Mouse (Mus musculus): ENCODE data around the gene Zg16. TPM values are rescaled to one million over a fixed set of nuclear protein-coding genes. Genes with fewer than 3 reads are reported as not detected.

Gene Zg16
- polyA plus RNA-seq, 1 experiment from 2014 or later, result not detected

DNA sequence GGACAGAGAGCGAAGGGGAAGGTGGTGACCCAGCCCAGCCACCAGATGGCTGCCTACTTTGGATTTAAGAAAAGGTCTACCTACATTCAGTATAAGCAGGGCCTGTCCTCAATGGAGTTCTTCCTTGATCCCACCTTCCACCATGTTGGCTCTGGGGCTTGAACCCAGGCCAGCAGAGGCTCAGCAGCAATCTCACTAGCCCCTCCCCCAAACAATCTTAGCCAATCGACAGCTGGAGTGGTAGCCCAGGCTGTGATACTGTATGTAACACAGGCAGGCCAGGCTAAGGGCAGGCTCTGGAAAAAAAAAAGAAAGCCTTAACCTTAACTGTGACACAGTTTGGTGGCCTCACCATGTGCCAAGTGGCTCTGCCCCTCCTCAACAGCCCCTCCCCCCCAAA lies 75.4 kb downstream of the Zg16 start:
- Histone ChIP-seq H3K4me3 (replicated peaks) (no peak overlapping the region), H3K9me3 (replicated peaks) (no peaks in the 10 kb centered on the region), H3K4me2 (replicated peaks) (no peak overlapping the region), H3K27ac (replicated peaks) (no peak overlapping the region), H3K4me1 (peaks cover 46% of the 10 kb centered on the region), H3K9ac (no peak overlapping the region), H3K27me3 (no peaks in the 10 kb centered on the region), H3K36me3 (peaks cover 40% of the 10 kb centered on the region)
- no peak for ATAC-seq (ENCODE audit: insufficient number of reproducible peaks, low FRiP score, low TSS enrichment, low read depth)
- 68% methylated on average over 2 of the region's 2 CpGs for WGBS

DNA sequence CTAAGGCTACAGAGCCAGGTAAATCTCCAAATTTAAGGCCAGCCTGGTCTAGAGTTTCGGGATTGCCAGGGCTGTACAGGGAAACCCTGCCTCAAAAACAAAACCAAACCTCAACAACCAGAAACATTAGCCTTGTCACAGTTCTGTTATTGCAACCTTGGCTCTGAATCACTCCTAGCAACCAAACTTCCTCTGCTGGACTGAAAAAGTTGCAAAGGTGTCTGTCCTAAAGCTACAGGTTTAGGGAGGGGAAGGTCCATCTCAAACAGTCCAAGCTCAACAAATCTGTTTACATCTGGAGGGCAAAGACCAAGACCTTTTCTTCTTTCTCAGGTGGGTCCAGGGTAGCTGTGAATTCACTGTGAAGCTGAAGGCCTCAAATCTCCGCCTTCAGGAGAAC lies 76.1 kb downstream of the Zg16 start:
- no peak overlapping the region for H3K9ac ChIP-seq
- WGBS, result 93% methylated on average over 2 of the region's 2 CpGs
- H3K27me3 ChIP-seq, result no peaks in the 10 kb centered on the region
- peaks cover 42% of the 10 kb centered on the region for H3K4me1 ChIP-seq
- H3K4me3 ChIP-seq (replicated peaks), result no peak overlapping the region
- no peak for ATAC-seq (ENCODE audit: insufficient number of reproducible peaks, low FRiP score, low TSS enrichment, low read depth)
- no peak overlapping the region for H3K4me2 ChIP-seq (replicated peaks)
- peaks cover 40% of the 10 kb centered on the region for H3K36me3 ChIP-seq
- no peaks in the 10 kb centered on the region for H3K9me3 ChIP-seq (replicated peaks)
- H3K27ac ChIP-seq (replicated peaks), result no peak overlapping the region

DNA sequence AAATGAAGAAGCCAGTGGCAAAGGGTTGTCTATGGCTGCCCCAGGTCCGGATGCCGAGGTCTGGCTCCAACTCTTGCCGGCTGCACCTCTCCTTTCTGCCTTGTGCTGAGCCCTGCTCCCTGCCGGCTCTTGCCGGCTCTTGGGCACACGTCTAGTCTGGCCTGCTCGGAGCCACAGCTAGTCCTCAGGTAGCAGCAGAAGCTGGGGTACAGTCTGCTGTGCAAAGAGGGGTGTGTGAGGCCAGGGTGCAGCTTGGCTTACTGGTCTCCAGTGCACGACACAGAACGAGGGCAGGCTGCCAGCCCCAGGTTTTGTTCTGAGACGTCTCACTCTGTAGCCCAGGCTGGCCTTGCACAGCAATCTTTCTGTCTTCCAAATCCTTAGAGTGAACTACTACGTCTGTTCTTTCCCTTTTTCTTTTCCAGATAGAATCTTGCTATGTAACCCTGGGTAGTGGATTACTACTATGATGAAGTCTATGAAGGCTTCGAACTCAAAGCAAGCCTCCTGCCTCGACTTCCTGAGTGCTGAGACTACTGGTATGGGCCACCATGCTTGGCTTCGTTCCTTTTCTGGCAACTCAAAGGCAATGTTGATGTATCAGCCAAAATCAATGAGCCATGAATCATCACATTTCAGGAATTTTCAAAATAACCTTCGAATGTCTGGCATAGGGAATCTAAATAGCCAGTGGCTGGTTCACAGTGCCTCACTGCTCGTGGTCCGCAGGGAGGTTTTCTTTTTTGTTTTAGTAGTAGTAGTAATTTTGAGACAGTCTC lies 77.6 kb downstream of the Zg16 start:
- Histone ChIP-seq H3K4me3 (replicated peaks) (no peak overlapping the region), H3K9ac (no peak overlapping the region), H3K4me2 (replicated peaks) (no peak overlapping the region), H3K36me3 (peaks cover 26% of the 10 kb centered on the region), H3K4me1 (peaks cover 28% of the 10 kb centered on the region), H3K9me3 (replicated peaks) (no peaks in the 10 kb centered on the region), H3K27ac (replicated peaks) (peak overlapping the region; percentile 71; the same call in 1 of the 2 replicates), H3K27me3 (no peaks in the 10 kb centered on the region)
- 80% methylated on average over 17 of the region's 17 CpGs for WGBS
- ATAC-seq (ENCODE audit: insufficient number of reproducible peaks, low FRiP score, low TSS enrichment, low read depth), result no peak

DNA sequence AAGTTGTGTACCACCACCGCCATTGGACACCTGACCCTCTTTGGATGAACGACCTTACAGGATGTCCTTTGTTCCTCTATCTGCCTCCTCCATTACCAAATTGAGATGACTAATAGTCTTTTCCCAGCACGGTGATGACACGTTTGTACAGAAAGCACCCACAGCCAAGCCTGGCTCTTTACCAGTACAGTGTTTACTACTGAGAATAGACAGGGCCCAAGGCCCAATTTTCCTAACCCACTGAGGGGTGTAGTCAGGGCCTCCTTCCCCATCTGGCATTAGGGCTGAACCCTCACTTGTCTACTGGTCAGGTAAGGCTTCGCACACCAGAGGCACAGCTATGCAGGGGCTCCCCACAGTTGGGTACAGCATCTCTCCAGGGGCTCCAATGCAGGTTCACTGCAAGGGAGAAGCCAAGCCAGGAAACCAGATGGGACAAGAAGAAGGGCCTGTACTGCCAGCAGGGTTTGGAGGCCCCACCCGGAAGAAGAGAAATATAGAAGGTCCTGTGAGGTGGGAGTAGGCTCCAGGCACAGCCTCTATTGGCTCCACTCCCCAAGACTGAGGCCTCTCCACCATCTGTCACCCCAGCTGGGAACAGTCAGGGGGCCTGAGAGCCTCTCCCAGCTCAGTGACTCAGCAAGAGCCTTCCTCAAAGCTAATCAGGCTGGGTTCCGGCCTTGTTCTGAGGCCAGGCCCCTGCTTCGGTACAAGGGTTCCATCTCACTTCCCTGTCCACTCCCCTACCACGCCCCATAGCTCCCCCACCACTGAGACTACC lies 78.7 kb downstream of the Zg16 start:
- Histone ChIP-seq H3K27ac (replicated peaks) (peak overlapping the region; percentile 71), H3K4me2 (replicated peaks) (no peak overlapping the region), H3K9ac (no peak overlapping the region), H3K27me3 (no peaks in the 10 kb centered on the region), H3K4me3 (replicated peaks) (no peak overlapping the region), H3K36me3 (peaks cover 15% of the 10 kb centered on the region), H3K9me3 (replicated peaks) (no peaks in the 10 kb centered on the region), H3K4me1 (peaks cover 22% of the 10 kb centered on the region)
- WGBS, result 57% methylated on average over 9 of the region's 9 CpGs
- ATAC-seq (ENCODE audit: insufficient number of reproducible peaks, low FRiP score, low TSS enrichment, low read depth), result peak; percentile 72

DNA sequence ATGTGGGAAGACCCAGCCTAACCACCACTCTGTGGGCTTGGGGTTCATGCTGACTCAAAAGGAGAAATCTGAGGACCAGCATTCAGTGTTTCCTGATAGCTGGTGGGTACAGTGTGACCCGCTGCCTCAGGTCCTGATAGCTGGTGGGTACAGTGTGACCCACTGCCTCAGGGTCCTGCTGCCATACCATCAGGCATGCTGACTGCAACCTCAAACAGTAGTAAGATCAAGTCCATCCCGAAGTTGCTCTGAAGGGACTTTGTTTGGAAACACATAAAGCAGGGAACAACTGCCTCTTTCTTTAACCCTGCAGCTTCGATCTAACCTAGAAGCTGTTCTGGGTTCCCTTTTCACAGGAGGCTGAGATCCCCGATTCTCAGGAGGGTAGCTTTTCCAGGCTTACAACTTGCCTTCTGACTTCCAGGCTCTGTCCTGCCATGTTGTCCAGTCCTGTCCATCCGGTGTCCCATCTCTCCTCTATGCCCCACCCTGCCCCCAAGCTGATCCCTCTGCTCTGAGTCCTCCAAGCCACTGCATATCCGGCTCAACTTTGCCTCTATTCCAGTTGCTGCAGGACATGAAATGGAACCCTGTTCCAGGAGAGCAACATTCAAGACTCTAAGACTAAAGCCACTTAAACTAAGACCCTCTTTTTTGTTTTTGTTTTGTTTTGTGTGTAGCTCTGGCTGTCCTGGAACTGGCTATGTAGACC lies 79.7 kb downstream of the Zg16 start:
- WGBS, result 76% methylated on average over 6 of the region's 6 CpGs
- no peak overlapping the region for H3K27ac ChIP-seq (replicated peaks)
- no peak for ATAC-seq (ENCODE audit: insufficient number of reproducible peaks, low FRiP score, low TSS enrichment, low read depth)
- no peak overlapping the region for H3K4me3 ChIP-seq (replicated peaks)
- no peaks in the 10 kb centered on the region for H3K9me3 ChIP-seq (replicated peaks)
- H3K27me3 ChIP-seq, result no peaks in the 10 kb centered on the region
- H3K9ac ChIP-seq, result no peak overlapping the region
- no peak overlapping the region for H3K4me2 ChIP-seq (replicated peaks)
- peaks cover 5% of the 10 kb centered on the region; the same call in 1 of the 2 replicates for H3K36me3 ChIP-seq
- H3K4me1 ChIP-seq, result peaks cover 22% of the 10 kb centered on the region

DNA sequence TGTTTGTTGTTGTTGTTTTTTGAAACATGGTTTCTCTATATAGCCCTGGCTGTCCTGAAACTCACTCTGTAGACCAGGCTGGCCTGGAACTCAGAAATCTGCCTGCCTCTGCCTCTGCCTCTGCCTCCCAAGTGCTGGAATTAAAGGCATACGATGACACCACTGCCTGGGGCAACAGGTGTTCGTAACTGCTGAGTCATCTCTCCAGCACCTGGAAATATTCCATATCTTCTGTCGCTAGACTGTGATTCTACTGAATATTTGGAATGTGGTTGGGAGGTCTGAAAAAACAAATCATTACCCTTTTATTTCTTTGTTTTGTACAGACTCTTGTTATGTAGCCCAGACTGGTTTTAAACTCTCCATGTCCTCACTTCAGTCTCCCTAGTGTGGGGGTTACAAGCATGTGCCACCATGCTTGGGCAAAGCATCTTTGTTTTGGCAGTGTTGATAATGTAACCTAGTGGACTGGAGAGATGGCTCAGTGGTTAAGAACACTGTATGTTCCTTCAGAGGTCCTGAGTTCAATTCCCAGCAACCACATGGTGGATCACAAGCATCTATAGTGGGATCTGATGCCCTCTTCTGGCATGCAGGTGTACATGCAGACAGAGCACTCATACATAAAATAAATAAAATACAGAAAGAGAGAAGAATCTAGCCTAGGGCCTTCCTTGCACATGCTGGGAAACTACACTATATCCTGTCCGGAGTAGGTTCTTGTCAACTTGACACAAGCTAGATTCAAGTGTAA lies 82.8 kb downstream of the Zg16 start:
- no peak overlapping the region for H3K9ac ChIP-seq
- no peaks in the 10 kb centered on the region for H3K27me3 ChIP-seq
- no peaks in the 10 kb centered on the region for H3K36me3 ChIP-seq
- peaks cover 20% of the 10 kb centered on the region for H3K4me1 ChIP-seq
- H3K4me3 ChIP-seq (replicated peaks), result no peak overlapping the region
- 74% methylated on average over 4 of the region's 4 CpGs for WGBS
- H3K9me3 ChIP-seq (replicated peaks), result no peaks in the 10 kb centered on the region
- ATAC-seq (ENCODE audit: insufficient number of reproducible peaks, low FRiP score, low TSS enrichment, low read depth), result no peak
- H3K27ac ChIP-seq (replicated peaks), result no peak overlapping the region
- H3K4me2 ChIP-seq (replicated peaks), result no peak overlapping the region

DNA sequence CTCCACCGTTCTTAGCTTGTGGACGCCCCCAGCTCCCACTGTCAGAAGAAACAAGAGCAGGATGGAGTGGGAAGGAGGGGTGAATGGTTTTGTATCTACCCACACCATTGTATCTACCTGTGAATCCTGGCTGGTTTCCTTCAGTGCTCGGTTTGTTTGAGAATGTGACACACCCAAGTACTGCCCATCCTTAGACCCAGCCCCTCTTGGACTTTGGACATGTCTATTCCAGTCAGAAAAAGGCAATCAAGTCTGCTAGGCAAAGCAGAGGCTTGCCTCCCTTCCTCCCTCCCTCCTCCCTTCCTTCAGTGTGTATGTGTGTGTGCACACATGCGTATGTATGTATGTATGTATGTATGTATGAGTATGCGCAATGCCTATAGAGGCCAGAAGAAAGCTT lies 83.5 kb downstream of the Zg16 start:
- WGBS, result 90% methylated on average over 5 of the region's 5 CpGs
- ATAC-seq (ENCODE audit: insufficient number of reproducible peaks, low FRiP score, low TSS enrichment, low read depth), result no peak
- H3K4me2 ChIP-seq (replicated peaks), result no peak overlapping the region

More for the DNA sequence above, 83.5 kb downstream of the Zg16 start:
- no peaks in the 10 kb centered on the region for H3K9me3 ChIP-seq (replicated peaks)
- no peaks in the 10 kb centered on the region for H3K36me3 ChIP-seq
- no peak overlapping the region for H3K4me3 ChIP-seq (replicated peaks)
- no peak overlapping the region for H3K27ac ChIP-seq (replicated peaks)
- H3K4me1 ChIP-seq, result peaks cover 13% of the 10 kb centered on the region
- H3K9ac ChIP-seq, result no peak overlapping the region
- H3K27me3 ChIP-seq, result no peaks in the 10 kb centered on the region

Small RNA genes within 50 kb of the gene (microRNA-seq; reads per million reads assigned to microRNA genes)
- not detected for gene Gm44343 (ENCODE audit: borderline number of aligned reads)

Other genes starting within 250 kb of the Zg16 start
- 0.85 and 1.6 TPM in 2 replicates for gene Doc2a, start 239.9 kb downstream of the Zg16 start, polyA plus RNA-seq (2015; fragmentation: Nextera tagmentation; extraction: Ambion mirVana)
- 26.8 and 33.3 TPM in 2 replicates for gene Hirip3, start 225.4 kb downstream of the Zg16 start, polyA plus RNA-seq (2015; fragmentation: Nextera tagmentation; extraction: Ambion mirVana)
- 84.4 and 92.0 TPM in 2 replicates for gene Ino80e, start 225.0 kb downstream of the Zg16 start, polyA plus RNA-seq (2015; fragmentation: Nextera tagmentation; extraction: Ambion mirVana)
- gene Taok2, start 202.6 kb downstream of the Zg16 start, polyA plus RNA-seq (2015; fragmentation: Nextera tagmentation; extraction: Ambion mirVana), result 50.4 and 50.6 TPM in 2 replicates
- 34.7 and 37.0 TPM in 2 replicates for gene Tmem219, start 164.4 kb downstream of the Zg16 start, polyA plus RNA-seq (2015; fragmentation: Nextera tagmentation; extraction: Ambion mirVana)
- 19.1 and 20.2 TPM in 2 replicates for gene Kctd13, start 158.4 kb downstream of the Zg16 start, polyA plus RNA-seq (2015; fragmentation: Nextera tagmentation; extraction: Ambion mirVana)
- 0.15 and 0.37 TPM in 2 replicates for gene Asphd1, start 137.7 kb downstream of the Zg16 start, polyA plus RNA-seq (2015; fragmentation: Nextera tagmentation; extraction: Ambion mirVana)
- gene Sez6l2, start 136.8 kb downstream of the Zg16 start, polyA plus RNA-seq (2015; fragmentation: Nextera tagmentation; extraction: Ambion mirVana), result 0.63 and 0.88 TPM in 2 replicates
- gene Cdipt, start 111.4 kb downstream of the Zg16 start, polyA plus RNA-seq (2015; fragmentation: Nextera tagmentation; extraction: Ambion mirVana), result 106 TPM in 2 replicates
- gene Cdiptos, start 111.2 kb downstream of the Zg16 start, polyA plus RNA-seq (2015; fragmentation: Nextera tagmentation; extraction: Ambion mirVana), result 3.2 TPM in 2 replicates
- gene Mvp, start 72.7 kb downstream of the Zg16 start, polyA plus RNA-seq (2015; fragmentation: Nextera tagmentation; extraction: Ambion mirVana), result 12.0 and 12.5 TPM in 2 replicates
- gene Pagr1b, start 70.8 kb downstream of the Zg16 start, polyA plus RNA-seq (2015; fragmentation: Nextera tagmentation; extraction: Ambion mirVana), result 0.33 and 0.43 TPM in 2 replicates
- 40.9 and 73.0 TPM in 2 replicates for gene Pagr1a, start 70.0 kb downstream of the Zg16 start, polyA plus RNA-seq (2015; fragmentation: Nextera tagmentation; extraction: Ambion mirVana)
- 55.0 and 78.2 TPM in 2 replicates for gene Gm42742, start 66.2 kb downstream of the Zg16 start, polyA plus RNA-seq (2015; fragmentation: Nextera tagmentation; extraction: Ambion mirVana)
- 18.9 and 21.9 TPM in 2 replicates for gene Prrt2, start 66.1 kb downstream of the Zg16 start, polyA plus RNA-seq (2015; fragmentation: Nextera tagmentation; extraction: Ambion mirVana)
- gene Maz, start 60.3 kb downstream of the Zg16 start, polyA plus RNA-seq (2015; fragmentation: Nextera tagmentation; extraction: Ambion mirVana), result 75.2 and 79.8 TPM in 2 replicates
- 87.5 and 90.6 TPM in 2 replicates for gene Kif22, start 44.9 kb downstream of the Zg16 start, polyA plus RNA-seq (2015; fragmentation: Nextera tagmentation; extraction: Ambion mirVana)
- gene AI467606, start 4.0 kb upstream of the Zg16 start, polyA plus RNA-seq (2015; fragmentation: Nextera tagmentation; extraction: Ambion mirVana), result 4.8 and 6.3 TPM in 2 replicates
- 2.0 and 3.3 TPM in 2 replicates for gene Qprt, start 34.9 kb upstream of the Zg16 start, polyA plus RNA-seq (2015; fragmentation: Nextera tagmentation; extraction: Ambion mirVana)
- gene Spn, start 50.5 kb upstream of the Zg16 start, polyA plus RNA-seq (2015; fragmentation: Nextera tagmentation; extraction: Ambion mirVana), result 0.61 and 0.67 TPM in 2 replicates
- 56.4 and 61.8 TPM in 2 replicates for gene Cd2bp2, start 108.7 kb upstream of the Zg16 start, polyA plus RNA-seq (2015; fragmentation: Nextera tagmentation; extraction: Ambion mirVana)
- 29.4 and 32.5 TPM in 2 replicates for gene Tbc1d10b, start 121.1 kb upstream of the Zg16 start, polyA plus RNA-seq (2015; fragmentation: Nextera tagmentation; extraction: Ambion mirVana)
- 585 and 767 TPM in 2 replicates for gene Mylpf, start 121.6 kb upstream of the Zg16 start, polyA plus RNA-seq (2015; fragmentation: Nextera tagmentation; extraction: Ambion mirVana)
- gene Zfp553, start 145.7 kb upstream of the Zg16 start, polyA plus RNA-seq (2015; fragmentation: Nextera tagmentation; extraction: Ambion mirVana), result 41.3 and 42.5 TPM in 2 replicates
- 22.4 and 23.9 TPM in 2 replicates for gene Sept1, start 145.8 kb upstream of the Zg16 start, polyA plus RNA-seq (2015; fragmentation: Nextera tagmentation; extraction: Ambion mirVana)
- 73.7 and 77.5 TPM in 2 replicates for gene Zfp771, start 156.9 kb upstream of the Zg16 start, polyA plus RNA-seq (2015; fragmentation: Nextera tagmentation; extraction: Ambion mirVana)
- 141 and 142 TPM in 2 replicates for gene Dctpp1, start 173.4 kb upstream of the Zg16 start, polyA plus RNA-seq (2015; fragmentation: Nextera tagmentation; extraction: Ambion mirVana)
- 53.7 and 58.5 TPM in 2 replicates for gene Sephs2, start 186.7 kb upstream of the Zg16 start, polyA plus RNA-seq (2015; fragmentation: Nextera tagmentation; extraction: Ambion mirVana)
- 1.5 and 1.9 TPM in 2 replicates for gene Itgal, start 208.9 kb upstream of the Zg16 start, polyA plus RNA-seq (2015; fragmentation: Nextera tagmentation; extraction: Ambion mirVana)

All from embryonic facial prominence, embryonic 15.5 days (tissue).